Mouse (Mus musculus): ENCODE results near the gene B4galnt3. TPM values are rescaled to one million over a fixed set of nuclear protein-coding genes. Genes with fewer than 3 reads are reported as not detected.
"Not testable (repeated sequence)": the region's sequence is repeated elsewhere in the genome, so short reads cannot be mapped to it uniquely, and the experiment has no call there.

Gene B4galnt3
- polyA plus RNA-seq, 1 experiment from 2014 or later: 0.73 TPM

GRCm38 (mm10) chr6:120302755-120303316 is 8.5 kb upstream of the B4galnt3 start:
- no peaks in the 10 kb centered on the region for H3K36me3 ChIP-seq
- 0 out of 2 replicates have a peak, but pooled peaks cover 2% of the 10 kb centered on the region for H3K27me3 ChIP-seq
- no peak for ATAC-seq (ENCODE audit: insufficient number of reproducible peaks, insufficient read depth, low FRiP score, low TSS enrichment, low read depth)
- H3K4me1 ChIP-seq (replicated peaks): no peaks in the 10 kb centered on the region
- H3K9me3 ChIP-seq: no peaks in the 10 kb centered on the region
- 26% methylated on average over 16 of the region's 16 CpGs for WGBS
- peak overlapping the region; percentile 46 for H3K4me2 ChIP-seq
- H3K9ac ChIP-seq (replicated peaks): 0 out of 2 replicates have a peak overlapping the region, but pooled peaks have one; percentile 13
- peak overlapping the region; percentile 64 for H3K27ac ChIP-seq
- peak overlapping the region; percentile 10; the same call in 1 of the 2 replicates for H3K4me3 ChIP-seq (replicated peaks)

- no peak overlapping the region for H3K9ac ChIP-seq (replicated peaks)
- no peaks in the 10 kb centered on the region for H3K36me3 ChIP-seq
- no peak overlapping the region for H3K27ac ChIP-seq
- peaks cover 5% of the 10 kb centered on the region; the same call in 1 of the 2 replicates for H3K27me3 ChIP-seq
- WGBS: 26% methylated on average over 6 of the region's 6 CpGs
- H3K9me3 ChIP-seq: no peaks in the 10 kb centered on the region
- H3K4me1 ChIP-seq (replicated peaks): no peaks in the 10 kb centered on the region
- H3K4me2 ChIP-seq: no peak overlapping the region
- peak; percentile 47; the same call in 1 of the 2 replicates for ATAC-seq (ENCODE audit: insufficient number of reproducible peaks, insufficient read depth, low FRiP score, low TSS enrichment, low read depth)
- H3K4me3 ChIP-seq (replicated peaks): no peak overlapping the region
Measured at GRCm38 (mm10) chr6:120301137-120301536, 6.8 kb upstream of the B4galnt3 start.

DNA sequence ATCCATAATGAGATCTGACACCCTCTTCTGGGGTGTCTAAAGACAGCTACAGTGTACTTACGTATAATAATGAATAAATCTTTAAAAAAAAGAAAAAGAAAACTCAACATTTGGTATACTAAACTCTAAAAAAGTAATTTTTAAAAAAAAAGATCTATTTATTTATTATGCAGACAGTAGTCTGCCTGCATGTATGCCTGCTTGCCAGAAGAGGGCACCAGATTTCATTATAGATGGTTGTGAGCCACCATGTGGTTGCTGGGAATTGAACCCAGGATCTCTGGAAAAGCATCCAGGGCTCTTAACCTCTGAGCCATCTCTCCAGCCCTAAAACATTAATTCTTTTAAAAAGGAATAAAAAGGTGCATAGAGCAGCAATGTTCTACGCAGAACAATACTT is 2.2 kb upstream of the B4galnt3 start:
- H3K4me1 ChIP-seq (replicated peaks); H3K27ac ChIP-seq; H3K36me3 ChIP-seq; ATAC-seq (ENCODE audit: insufficient number of reproducible peaks, insufficient read depth, low FRiP score, low TSS enrichment, low read depth); H3K9ac ChIP-seq (replicated peaks); H3K4me3 ChIP-seq (replicated peaks); H3K9me3 ChIP-seq; H3K4me2 ChIP-seq: not testable (repeated sequence)
- peaks cover 48% of the 10 kb centered on the region for H3K27me3 ChIP-seq
- 83% methylated on average over 2 of the region's 2 CpGs for WGBS

- Histone ChIP-seq H3K4me1 (replicated peaks) (no peaks in the 10 kb centered on the region), H3K36me3 (no peaks in the 10 kb centered on the region), H3K27ac (no peak overlapping the region), H3K4me2 (peak overlapping the region; percentile 95), H3K4me3 (replicated peaks) (peak overlapping the region; percentile 70), H3K27me3 (peaks cover 52% of the 10 kb centered on the region), H3K9ac (replicated peaks) (peak overlapping the region; percentile 63), H3K9me3 (no peaks in the 10 kb centered on the region)
- WGBS: 1% methylated on average over 16 of the region's 16 CpGs
- peak; percentile 39; the same call in 1 of the 2 replicates for ATAC-seq (ENCODE audit: insufficient number of reproducible peaks, insufficient read depth, low FRiP score, low TSS enrichment, low read depth)
Measured at GRCm38 (mm10) chr6:120294785-120295133, 400 bp upstream of the B4galnt3 start.

DNA sequence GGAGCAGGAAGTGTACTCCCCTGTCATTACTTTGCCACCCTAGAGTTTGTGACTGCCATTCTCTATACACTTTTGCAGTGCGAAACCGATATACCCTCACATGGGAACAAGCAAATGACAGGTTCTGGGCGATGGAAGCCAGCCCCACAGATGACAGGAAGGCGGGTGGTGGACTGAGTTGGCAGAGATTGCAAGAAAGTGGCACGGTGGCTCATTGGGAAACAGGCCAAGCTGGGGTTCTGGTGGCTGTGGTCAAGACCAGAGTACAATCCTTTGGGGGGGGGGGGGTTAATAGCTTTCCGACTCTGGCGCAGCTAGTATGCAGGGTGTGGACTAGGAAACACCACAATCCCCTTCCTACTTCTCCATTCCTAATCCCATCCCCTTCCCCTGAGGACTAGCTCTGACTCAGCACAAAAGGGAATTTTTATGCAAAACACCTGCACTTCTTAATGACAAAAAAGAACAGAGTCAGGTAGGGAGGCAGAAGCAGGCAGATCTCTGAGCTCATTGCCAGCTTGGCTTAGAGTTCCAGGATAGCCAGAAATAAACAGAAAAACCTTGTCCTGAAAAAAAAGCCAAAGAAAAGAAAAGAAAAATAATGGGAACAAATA is 2.9 kb downstream of the B4galnt3 start:
- Histone ChIP-seq H3K36me3 (no peaks in the 10 kb centered on the region), H3K9ac (replicated peaks) (no peak overlapping the region), H3K27ac (no peak overlapping the region), H3K4me3 (replicated peaks) (no peak overlapping the region), H3K27me3 (peaks cover 55% of the 10 kb centered on the region), H3K4me1 (replicated peaks) (no peaks in the 10 kb centered on the region), H3K9me3 (no peaks in the 10 kb centered on the region), H3K4me2 (no peak overlapping the region)
- WGBS: 84% methylated on average over 7 of the region's 7 CpGs
- ATAC-seq (ENCODE audit: insufficient number of reproducible peaks, insufficient read depth, low FRiP score, low TSS enrichment, low read depth): no peak

DNA sequence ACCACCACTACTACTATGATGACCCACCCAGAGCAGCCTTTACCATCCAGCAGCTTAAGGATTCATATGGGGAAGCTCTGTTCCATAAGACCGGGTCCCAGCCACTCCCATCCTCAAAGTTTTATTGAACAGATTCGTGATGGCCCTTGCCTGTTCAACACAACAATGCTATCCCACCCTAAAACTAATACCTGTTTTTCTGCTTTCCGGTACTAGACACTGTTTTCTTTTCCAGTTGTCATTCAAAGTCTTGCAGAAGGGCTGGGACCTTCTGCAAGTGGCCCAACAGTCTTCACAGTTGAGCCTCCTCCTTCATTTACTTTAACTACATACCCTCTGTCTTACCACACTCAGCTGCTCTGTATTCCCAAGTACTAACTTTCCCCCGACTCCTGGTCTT is 4.9 kb downstream of the B4galnt3 start:
- ATAC-seq (ENCODE audit: insufficient number of reproducible peaks, insufficient read depth, low FRiP score, low TSS enrichment, low read depth): no peak
- Histone ChIP-seq H3K27me3 (peaks cover 36% of the 10 kb centered on the region), H3K4me3 (replicated peaks) (no peak overlapping the region), H3K27ac (no peak overlapping the region), H3K9me3 (no peaks in the 10 kb centered on the region), H3K4me1 (replicated peaks) (no peaks in the 10 kb centered on the region), H3K4me2 (no peak overlapping the region), H3K9ac (replicated peaks) (no peak overlapping the region), H3K36me3 (no peaks in the 10 kb centered on the region)
- WGBS: 84% methylated on average over 4 of the region's 4 CpGs

- Histone ChIP-seq H3K27me3 (peaks cover 27% of the 10 kb centered on the region), H3K9me3 (no peaks in the 10 kb centered on the region), H3K4me2 (no peak overlapping the region), H3K27ac (no peak overlapping the region), H3K36me3 (no peaks in the 10 kb centered on the region), H3K4me3 (replicated peaks) (no peak overlapping the region), H3K9ac (replicated peaks) (no peak overlapping the region), H3K4me1 (replicated peaks) (no peaks in the 10 kb centered on the region)
- WGBS: 43% methylated on average over 7 of the region's 7 CpGs
- ATAC-seq (ENCODE audit: insufficient number of reproducible peaks, insufficient read depth, low FRiP score, low TSS enrichment, low read depth): no peak
Measured at GRCm38 (mm10) chr6:120288541-120288940, 5.8 kb downstream of the B4galnt3 start.

- H3K4me1 ChIP-seq (replicated peaks): no peaks in the 10 kb centered on the region
- H3K4me2 ChIP-seq: no peak overlapping the region
- H3K27me3 ChIP-seq: peaks cover 14% of the 10 kb centered on the region
- no peak overlapping the region for H3K4me3 ChIP-seq (replicated peaks)
- H3K9ac ChIP-seq (replicated peaks): no peak overlapping the region
- 83% methylated on average over 9 of the region's 9 CpGs for WGBS
- no peak overlapping the region for H3K27ac ChIP-seq
- H3K9me3 ChIP-seq: no peaks in the 10 kb centered on the region
- no peaks in the 10 kb centered on the region for H3K36me3 ChIP-seq
- no peak for ATAC-seq (ENCODE audit: insufficient number of reproducible peaks, insufficient read depth, low FRiP score, low TSS enrichment, low read depth)
Measured at GRCm38 (mm10) chr6:120287279-120287678, 7.1 kb downstream of the B4galnt3 start.

DNA sequence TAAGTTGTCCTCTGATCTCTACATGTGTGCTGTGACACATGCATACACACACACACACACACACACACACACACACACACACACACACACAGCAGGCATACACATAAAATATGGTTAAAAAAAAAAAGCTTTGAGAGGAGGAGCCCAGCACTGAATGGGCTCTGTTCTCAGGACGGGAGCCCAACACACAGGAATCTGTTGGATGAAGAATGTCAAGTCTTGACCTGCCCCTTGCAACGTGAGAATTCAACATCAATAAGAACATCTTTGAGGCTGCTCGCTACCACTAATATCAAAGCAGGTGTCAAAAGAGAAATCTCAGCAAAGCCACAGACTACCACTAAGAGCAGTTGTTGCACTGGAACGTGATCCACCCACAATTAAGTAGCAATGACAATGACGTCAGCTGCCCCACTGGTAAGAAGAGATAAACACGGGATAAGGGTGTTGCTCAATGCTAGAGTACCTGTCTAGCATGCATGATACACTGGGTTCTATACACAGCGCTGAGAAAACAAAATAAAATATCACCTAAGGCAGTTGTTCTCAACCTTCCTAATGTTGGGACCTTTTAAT is 17.4 kb downstream of the B4galnt3 start:
- H3K27me3 ChIP-seq: no peaks in the 10 kb centered on the region
- H3K4me2 ChIP-seq: no peak overlapping the region
- H3K9me3 ChIP-seq: no peaks in the 10 kb centered on the region
- no peak overlapping the region for H3K4me3 ChIP-seq (replicated peaks)
- 75% methylated on average over 7 of the region's 7 CpGs for WGBS
- no peak for ATAC-seq (ENCODE audit: insufficient number of reproducible peaks, insufficient read depth, low FRiP score, low TSS enrichment, low read depth)
- peaks cover 8% of the 10 kb centered on the region; the same call in 1 of the 2 replicates for H3K4me1 ChIP-seq (replicated peaks)
- no peak overlapping the region for H3K9ac ChIP-seq (replicated peaks)
- H3K27ac ChIP-seq: no peak overlapping the region
- no peaks in the 10 kb centered on the region for H3K36me3 ChIP-seq

DNA sequence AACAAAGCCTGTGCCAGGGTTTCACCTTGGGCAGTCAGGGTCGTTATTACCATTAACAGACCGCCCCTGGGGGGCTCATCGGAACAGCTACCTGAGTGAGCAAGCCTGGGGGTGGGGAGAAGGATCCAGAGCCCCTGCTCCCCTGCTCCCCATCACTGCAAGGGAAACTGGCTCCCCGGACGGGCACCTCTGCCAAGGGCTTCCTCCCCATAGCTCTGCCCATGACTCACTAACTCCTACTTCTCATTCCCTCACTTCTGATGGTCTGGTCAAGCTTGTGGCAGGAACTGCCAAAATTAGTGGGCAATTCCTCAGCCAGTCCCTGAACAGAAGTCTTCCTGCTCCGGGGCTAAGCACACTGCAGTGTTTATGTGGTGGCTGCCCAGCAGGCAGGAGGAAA is 19.1 kb downstream of the B4galnt3 start:
- no peak overlapping the region for H3K4me3 ChIP-seq (replicated peaks)
- H3K36me3 ChIP-seq: no peaks in the 10 kb centered on the region
- H3K4me1 ChIP-seq (replicated peaks): peaks cover 8% of the 10 kb centered on the region; the same call in 1 of the 2 replicates
- no peaks in the 10 kb centered on the region for H3K9me3 ChIP-seq
- ATAC-seq (ENCODE audit: insufficient number of reproducible peaks, insufficient read depth, low FRiP score, low TSS enrichment, low read depth): no peak
- no peak overlapping the region; the same call in 1 of the 2 replicates for H3K9ac ChIP-seq (replicated peaks)
- no peak overlapping the region for H3K4me2 ChIP-seq
- H3K27me3 ChIP-seq: no peaks in the 10 kb centered on the region
- 41% methylated on average over 6 of the region's 6 CpGs for WGBS
- H3K27ac ChIP-seq: 0 out of 2 replicates have a peak overlapping the region, but pooled peaks have one; percentile 12

DNA sequence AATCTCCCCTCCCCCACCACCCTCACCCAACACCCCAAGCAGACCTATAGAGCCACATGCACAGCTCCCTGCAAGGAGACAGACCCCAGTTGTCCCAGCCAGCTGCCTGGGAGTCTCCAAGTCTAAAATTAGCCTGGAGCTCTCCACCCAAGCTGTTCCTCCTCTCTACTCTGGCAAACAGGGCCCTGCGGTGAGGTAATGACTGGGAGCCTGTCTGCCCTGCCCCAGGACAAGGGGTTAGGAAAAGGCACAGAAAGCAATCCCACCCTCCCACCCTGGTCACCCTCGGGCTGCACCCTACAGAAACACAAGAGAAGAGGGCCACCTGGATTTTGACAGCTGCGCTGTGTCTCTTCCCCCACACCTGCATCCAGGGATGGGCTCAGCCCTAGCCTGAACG is 19.5 kb downstream of the B4galnt3 start:
- no peak overlapping the region; the same call in 1 of the 2 replicates for H3K9ac ChIP-seq (replicated peaks)
- WGBS: 50% methylated on average over 4 of the region's 4 CpGs
- H3K36me3 ChIP-seq: no peaks in the 10 kb centered on the region
- no peaks in the 10 kb centered on the region for H3K27me3 ChIP-seq
- ATAC-seq (ENCODE audit: insufficient number of reproducible peaks, insufficient read depth, low FRiP score, low TSS enrichment, low read depth): no peak
- peaks cover 8% of the 10 kb centered on the region; the same call in 1 of the 2 replicates for H3K4me1 ChIP-seq (replicated peaks)
- no peak overlapping the region for H3K27ac ChIP-seq
- H3K9me3 ChIP-seq: no peaks in the 10 kb centered on the region
- no peak overlapping the region for H3K4me2 ChIP-seq
- H3K4me3 ChIP-seq (replicated peaks): no peak overlapping the region

All from limb, embryonic 12.5 days (tissue).